Mouse (Mus musculus): ENCODE results near the gene Selenbp1. TPM values are rescaled to one million over a fixed set of nuclear protein-coding genes. Genes with fewer than 3 reads are reported as not detected.

Selenbp1 gene
- 18.9 TPM for polyA plus RNA-seq (2015; fragmentation: Illumina TruSeq; extraction: RNeasy Lipid Tissue Mini Kit (QIAGEN cat#74804); ENCODE audit: insufficient read depth, low replicate concordance)

GRCm38 (mm10) chr3:94932809-94933564 lies at the start of gene Selenbp1:
Selenbp1 (plus strand) TSS chr3:94933056.

GRCm38 (mm10) chr3:94886316-94887224 lies 46.3 kb upstream of the Selenbp1 start, which contains the start of gene Psmb4:
Psmb4 (minus strand) TSS chr3:94886961.

GRCm38 (mm10) chr3:94953764-94954616 lies 21.1 kb downstream of the Selenbp1 start, which contains the start of gene Rfx5:
Rfx5 (plus strand) TSS chr3:94954075.

GRCm38 (mm10) chr3:94974528-94975422 lies 41.9 kb downstream of the Selenbp1 start, which contains the start of gene Pi4kb:
Pi4kb (plus strand) TSS chr3:94974731.

Other genes starting within 250 kb of the Selenbp1 start
- gene Selenbp2, start 239.5 kb upstream of the Selenbp1 start, polyA plus RNA-seq (2015; fragmentation: Illumina TruSeq; extraction: RNeasy Lipid Tissue Mini Kit (QIAGEN cat#74804); ENCODE audit: insufficient read depth, low replicate concordance): not detected
- 0.10 TPM for gene Cgn, start 146.6 kb upstream of the Selenbp1 start, polyA plus RNA-seq (2015; fragmentation: Illumina TruSeq; extraction: RNeasy Lipid Tissue Mini Kit (QIAGEN cat#74804); ENCODE audit: insufficient read depth, low replicate concordance)
- gene Pogz, start 95.5 kb upstream of the Selenbp1 start, polyA plus RNA-seq (2015; fragmentation: Illumina TruSeq; extraction: RNeasy Lipid Tissue Mini Kit (QIAGEN cat#74804); ENCODE audit: insufficient read depth, low replicate concordance): 32.7 TPM
- 182 TPM for gene Psmb4, start 46.1 kb upstream of the Selenbp1 start, polyA plus RNA-seq (2015; fragmentation: Illumina TruSeq; extraction: RNeasy Lipid Tissue Mini Kit (QIAGEN cat#74804); ENCODE audit: insufficient read depth, low replicate concordance)
- 55.5 TPM for gene Rfx5, start 21.0 kb downstream of the Selenbp1 start, polyA plus RNA-seq (2015; fragmentation: Illumina TruSeq; extraction: RNeasy Lipid Tissue Mini Kit (QIAGEN cat#74804); ENCODE audit: insufficient read depth, low replicate concordance)
- gene Pi4kb, start 41.7 kb downstream of the Selenbp1 start, polyA plus RNA-seq (2015; fragmentation: Illumina TruSeq; extraction: RNeasy Lipid Tissue Mini Kit (QIAGEN cat#74804); ENCODE audit: insufficient read depth, low replicate concordance): 62.1 TPM
- 19.5 TPM for gene Zfp687, start 82.4 kb downstream of the Selenbp1 start, polyA plus RNA-seq (2015; fragmentation: Illumina TruSeq; extraction: RNeasy Lipid Tissue Mini Kit (QIAGEN cat#74804); ENCODE audit: insufficient read depth, low replicate concordance)
- 88.5 TPM for gene Psmd4, start 109.6 kb downstream of the Selenbp1 start, polyA plus RNA-seq (2015; fragmentation: Illumina TruSeq; extraction: RNeasy Lipid Tissue Mini Kit (QIAGEN cat#74804); ENCODE audit: insufficient read depth, low replicate concordance)
- gene Pip5k1a, start 173.9 kb downstream of the Selenbp1 start, polyA plus RNA-seq (2015; fragmentation: Illumina TruSeq; extraction: RNeasy Lipid Tissue Mini Kit (QIAGEN cat#74804); ENCODE audit: insufficient read depth, low replicate concordance): 20.2 TPM
- 33.3 TPM for gene Vps72, start 178.0 kb downstream of the Selenbp1 start, polyA plus RNA-seq (2015; fragmentation: Illumina TruSeq; extraction: RNeasy Lipid Tissue Mini Kit (QIAGEN cat#74804); ENCODE audit: insufficient read depth, low replicate concordance)
- 3.3 TPM for gene Tmod4, start 191.4 kb downstream of the Selenbp1 start, polyA plus RNA-seq (2015; fragmentation: Illumina TruSeq; extraction: RNeasy Lipid Tissue Mini Kit (QIAGEN cat#74804); ENCODE audit: insufficient read depth, low replicate concordance)
- 81.2 TPM for gene Scnm1, start 201.0 kb downstream of the Selenbp1 start, polyA plus RNA-seq (2015; fragmentation: Illumina TruSeq; extraction: RNeasy Lipid Tissue Mini Kit (QIAGEN cat#74804); ENCODE audit: insufficient read depth, low replicate concordance)
- gene Lysmd1, start 201.0 kb downstream of the Selenbp1 start, polyA plus RNA-seq (2015; fragmentation: Illumina TruSeq; extraction: RNeasy Lipid Tissue Mini Kit (QIAGEN cat#74804); ENCODE audit: insufficient read depth, low replicate concordance): 10.1 TPM
- gene Tnfaip8l2, start 209.3 kb downstream of the Selenbp1 start, polyA plus RNA-seq (2015; fragmentation: Illumina TruSeq; extraction: RNeasy Lipid Tissue Mini Kit (QIAGEN cat#74804); ENCODE audit: insufficient read depth, low replicate concordance): 32.9 TPM
- gene Sema6c, start 227.4 kb downstream of the Selenbp1 start, polyA plus RNA-seq (2015; fragmentation: Illumina TruSeq; extraction: RNeasy Lipid Tissue Mini Kit (QIAGEN cat#74804); ENCODE audit: insufficient read depth, low replicate concordance): 0.69 TPM

Measured in spleen, adult 10 weeks (tissue).